Mouse (Mus musculus) hindbrain, embryonic 14.5 days (tissue): ENCODE data around the gene Mrpl4. TPM values are rescaled to one million over a fixed set of nuclear protein-coding genes. Genes with fewer than 3 reads are reported as not detected.

ENCODE experiments used
- ATAC-seq: fragments of 200-750 bp; cut with Nextera tagmentation; 2 replicates; pipeline ENCODE4 v1.8.0; 2017; ENCODE audit warnings: moderate number of reproducible peaks, mild to moderate bottlenecking, moderate TSS enrichment, moderate library complexity; ENCODE audit not compliant: low FRiP score
- DNase-seq: peaks from one replicate; pipeline ENCODE4 v3.0.0-alpha.2; 2015; ENCODE audit warnings: low spot score
- H3K27ac ChIP-seq: fragments of 300-500 bp; sonication (generic); 2 replicates; pipeline ENCODE4 v1.5.1; 2014; ENCODE audit warnings: mild to moderate bottlenecking, moderate library complexity
- H3K27me3 ChIP-seq: fragments of 300-500 bp; sonication (generic); 2 replicates; pipeline ENCODE4 v1.6.1; 2014; ENCODE audit warnings: mild to moderate bottlenecking, low read length, mixed read lengths; ENCODE audit not compliant: control insufficient read depth, insufficient read depth
- H3K36me3 ChIP-seq: fragments of 300-500 bp; sonication (generic); replicated peaks from 2 replicates; pipeline ENCODE4 v1.6.1; 2014; ENCODE audit not compliant: control insufficient read depth, insufficient read depth
- H3K4me1 ChIP-seq: fragments of 300-500 bp; sonication (generic); replicated peaks from 2 replicates; pipeline ENCODE4 v1.6.1; 2014; ENCODE audit warnings: antibody characterized with exemption, low read length, mixed read lengths; ENCODE audit not compliant: control insufficient read depth, insufficient read depth
- H3K4me2 ChIP-seq: fragments of 300-500 bp; sonication (generic); replicated peaks from 2 replicates; pipeline ENCODE4 v1.6.1; 2014; ENCODE audit warnings: mild to moderate bottlenecking, moderate library complexity
- H3K4me3 ChIP-seq: fragments of 300-500 bp; sonication (generic); replicated peaks from 2 replicates; pipeline ENCODE4 v1.5.1; 2014; ENCODE audit warnings: mild to moderate bottlenecking, low read length
- H3K9ac ChIP-seq: fragments of 300-500 bp; sonication (generic); 2 replicates; pipeline ENCODE4 v1.6.1; 2014
- H3K9me3 ChIP-seq: fragments of 300-500 bp; sonication (generic); 2 replicates; pipeline ENCODE4 v1.6.1; 2016; ENCODE audit warnings: low read length; ENCODE audit not compliant: control insufficient read depth
- WGBS: fragments of 180-500 bp; shearing (Covaris S2); extraction: QIAGEN DNeasy Blood & Tissue Kit; methylation state at CpG from one replicate; pipeline ENCODE4 v1.1.7; 2014; 5-methylcytosine and 5-hydroxymethylcytosine counted together
- polyA plus RNA-seq: library from polyadenylated mRNA; unstranded; fragments of >200 nt; fragmentation: Nextera tagmentation; extraction: Ambion mirVana; gene quantifications from 2 replicates; pipeline ENCODE4 v1.2.1, GENCODE M21; 2014

The Mrpl4 gene
- polyA plus RNA-seq, 1 experiment from 2014 or later = 102 TPM

DNA sequence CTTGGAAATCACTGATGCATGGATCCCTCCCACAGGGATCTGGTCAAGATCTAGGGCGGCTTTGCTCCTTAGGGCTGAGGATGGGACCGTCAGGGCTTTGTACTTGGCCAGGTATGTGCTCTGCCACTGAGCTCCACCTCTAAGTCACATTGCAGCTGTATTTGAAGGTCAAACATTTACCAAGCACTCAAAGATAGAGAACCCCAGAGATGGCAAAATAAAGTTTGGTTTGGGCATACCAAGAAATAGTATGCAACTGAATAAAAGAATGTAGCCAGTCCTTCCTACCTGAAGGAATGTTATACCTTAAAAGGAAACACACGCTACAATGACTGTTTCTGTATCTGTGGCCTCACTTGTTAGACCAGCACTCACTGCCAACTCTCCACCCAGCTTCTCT lies 18.8 kb downstream of the Mrpl4 start:
- H3K27me3 ChIP-seq = peaks cover 30% of the 10 kb centered on the region
- no peaks in the 10 kb centered on the region for H3K36me3 ChIP-seq
- WGBS = 76% methylated on average over 3 of the region's 3 CpGs
- no peaks in the 10 kb centered on the region for H3K4me1 ChIP-seq
- ATAC-seq (no peak), DNase-seq (no peak)
- H3K9ac ChIP-seq = no peak overlapping the region
- H3K9me3 ChIP-seq = no peaks in the 10 kb centered on the region
- no peak overlapping the region for H3K4me3 ChIP-seq
- H3K27ac ChIP-seq = no peak overlapping the region
- H3K4me2 ChIP-seq = no peak overlapping the region

GRCm38 (mm10) chr9:21022288-21022687 lies 19.8 kb downstream of the Mrpl4 start:
- Histone ChIP-seq H3K4me1 (no peaks in the 10 kb centered on the region), H3K36me3 (no peaks in the 10 kb centered on the region), H3K27me3 (peaks cover 28% of the 10 kb centered on the region), H3K9ac (no peak overlapping the region), H3K27ac (no peak overlapping the region), H3K4me3 (no peak overlapping the region), H3K9me3 (no peaks in the 10 kb centered on the region), H3K4me2 (no peak overlapping the region)
- 64% methylated on average over 6 of the region's 6 CpGs for WGBS
- DNase-seq = no peak
- ATAC-seq = no peak

DNA sequence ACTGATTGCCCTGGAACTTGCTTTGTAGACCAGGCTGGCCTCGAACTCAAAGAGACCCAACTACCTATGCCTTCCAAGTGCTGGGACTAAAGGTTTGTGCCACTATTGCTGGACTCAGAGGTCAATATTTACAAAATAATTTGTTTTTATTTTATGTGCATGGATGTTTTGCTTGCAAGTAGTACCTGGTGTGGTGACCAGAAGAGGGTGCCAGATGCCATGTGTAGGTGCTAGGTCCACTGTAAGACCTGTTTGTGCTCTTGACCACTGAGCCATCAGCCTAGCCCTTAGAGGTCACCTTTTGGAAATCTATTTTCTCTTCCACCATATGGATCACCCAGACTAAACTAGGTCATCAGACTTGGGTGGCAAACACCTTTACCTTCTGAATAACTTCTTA lies 20.2 kb downstream of the Mrpl4 start:
- 82% methylated on average over 1 of the region's 1 CpGs for WGBS
- no peak overlapping the region for H3K27ac ChIP-seq
- no peak for ATAC-seq
- no peak overlapping the region for H3K4me3 ChIP-seq
- no peak overlapping the region for H3K9ac ChIP-seq
- H3K9me3 ChIP-seq = no peaks in the 10 kb centered on the region
- no peak for DNase-seq
- H3K27me3 ChIP-seq = peaks cover 24% of the 10 kb centered on the region
- H3K36me3 ChIP-seq = no peaks in the 10 kb centered on the region
- H3K4me1 ChIP-seq = no peaks in the 10 kb centered on the region
- no peak overlapping the region for H3K4me2 ChIP-seq

DNA sequence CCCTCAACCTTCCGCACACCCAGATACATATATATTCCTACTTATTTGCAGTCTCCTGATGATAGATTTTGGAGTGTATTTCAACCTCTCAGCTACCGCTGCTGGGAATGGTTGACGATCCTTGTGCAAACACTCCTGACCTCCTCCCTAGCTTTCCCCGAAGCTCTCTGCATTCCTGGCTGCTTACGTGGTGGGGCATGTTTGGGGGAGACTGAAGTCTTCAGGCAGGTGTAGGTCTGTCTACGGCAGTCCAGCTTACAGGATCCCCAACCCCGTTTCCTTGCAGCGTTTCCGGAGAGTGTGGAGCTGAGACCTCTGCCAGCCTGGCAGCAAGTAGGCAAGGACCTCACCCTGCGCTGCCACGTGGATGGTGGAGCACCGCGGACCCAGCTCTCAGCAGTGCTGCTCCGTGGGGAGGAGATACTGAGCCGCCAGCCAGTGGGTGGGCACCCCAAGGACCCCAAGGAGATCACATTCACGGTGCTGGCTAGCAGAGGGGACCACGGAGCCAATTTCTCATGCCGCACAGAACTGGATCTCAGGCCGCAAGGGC lies 22.8 kb downstream of the Mrpl4 start:
- H3K27me3 ChIP-seq = peaks cover 35% of the 10 kb centered on the region
- H3K4me1 ChIP-seq = peaks cover 9% of the 10 kb centered on the region; the same call in 1 of the 2 replicates
- DNase-seq = no peak
- H3K27ac ChIP-seq = no peak overlapping the region
- WGBS = 70% methylated on average over 19 of the region's 19 CpGs
- H3K9ac ChIP-seq = no peak overlapping the region
- no peaks in the 10 kb centered on the region for H3K36me3 ChIP-seq
- no peaks in the 10 kb centered on the region for H3K9me3 ChIP-seq
- H3K4me3 ChIP-seq = no peak overlapping the region
- no peak for ATAC-seq
- no peak overlapping the region for H3K4me2 ChIP-seq

DNA sequence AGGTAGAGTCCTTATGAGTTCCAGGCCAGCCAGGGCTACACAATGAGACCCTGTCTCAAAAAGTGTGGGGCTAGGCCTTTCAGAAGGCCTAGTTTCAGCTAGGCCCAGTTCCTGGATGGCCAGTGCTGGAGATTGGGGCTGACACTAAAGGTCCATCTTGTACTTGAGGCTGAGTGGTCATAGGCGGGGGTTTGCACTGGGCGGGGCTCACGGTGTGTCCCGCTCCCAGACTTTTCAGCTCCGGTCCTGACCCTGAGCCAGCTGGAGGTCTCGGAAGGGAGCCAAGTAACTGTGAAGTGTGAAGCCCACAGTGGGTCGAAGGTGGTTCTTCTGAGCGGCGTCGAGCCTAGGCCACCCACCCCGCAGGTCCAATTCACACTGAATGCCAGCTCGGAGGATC lies 24.3 kb downstream of the Mrpl4 start:
- Histone ChIP-seq H3K9me3 (no peaks in the 10 kb centered on the region), H3K27me3 (peaks cover 43% of the 10 kb centered on the region), H3K36me3 (no peaks in the 10 kb centered on the region), H3K4me1 (peaks cover 12% of the 10 kb centered on the region; the same call in 1 of the 2 replicates), H3K4me2 (no peak overlapping the region), H3K4me3 (no peak overlapping the region), H3K9ac (no peak overlapping the region), H3K27ac (no peak overlapping the region)
- DNase-seq (no peak), ATAC-seq (no peak)
- WGBS = 85% methylated on average over 12 of the region's 12 CpGs

DNA sequence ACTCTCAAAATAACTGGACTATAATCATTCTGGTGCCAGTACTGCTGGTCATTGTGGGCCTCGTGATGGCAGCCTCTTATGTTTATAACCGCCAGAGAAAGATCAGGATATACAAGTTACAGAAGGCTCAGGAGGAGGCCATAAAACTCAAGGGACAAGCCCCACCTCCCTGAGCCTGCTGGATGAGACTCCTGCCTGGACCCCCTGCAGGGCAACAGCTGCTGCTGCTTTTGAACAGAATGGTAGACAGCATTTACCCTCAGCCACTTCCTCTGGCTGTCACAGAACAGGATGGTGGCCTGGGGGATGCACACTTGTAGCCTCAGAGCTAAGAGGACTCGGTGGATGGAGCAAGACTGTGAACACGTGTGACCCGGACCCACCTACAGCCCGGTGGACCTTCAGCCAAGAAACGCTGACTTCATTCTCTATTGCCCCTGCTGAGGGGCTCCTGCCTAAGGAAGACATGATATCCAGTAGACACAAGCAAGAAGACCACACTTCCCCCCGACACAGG lies 25.3 kb downstream of the Mrpl4 start:
- DNase-seq = no peak
- WGBS = 54% methylated on average over 8 of the region's 8 CpGs
- Histone ChIP-seq H3K4me1 (peaks cover 21% of the 10 kb centered on the region), H3K9ac (no peak overlapping the region), H3K27me3 (peaks cover 50% of the 10 kb centered on the region), H3K4me2 (no peak overlapping the region), H3K27ac (no peak overlapping the region), H3K4me3 (no peak overlapping the region), H3K9me3 (no peaks in the 10 kb centered on the region), H3K36me3 (no peaks in the 10 kb centered on the region)
- ATAC-seq = no peak

DNA sequence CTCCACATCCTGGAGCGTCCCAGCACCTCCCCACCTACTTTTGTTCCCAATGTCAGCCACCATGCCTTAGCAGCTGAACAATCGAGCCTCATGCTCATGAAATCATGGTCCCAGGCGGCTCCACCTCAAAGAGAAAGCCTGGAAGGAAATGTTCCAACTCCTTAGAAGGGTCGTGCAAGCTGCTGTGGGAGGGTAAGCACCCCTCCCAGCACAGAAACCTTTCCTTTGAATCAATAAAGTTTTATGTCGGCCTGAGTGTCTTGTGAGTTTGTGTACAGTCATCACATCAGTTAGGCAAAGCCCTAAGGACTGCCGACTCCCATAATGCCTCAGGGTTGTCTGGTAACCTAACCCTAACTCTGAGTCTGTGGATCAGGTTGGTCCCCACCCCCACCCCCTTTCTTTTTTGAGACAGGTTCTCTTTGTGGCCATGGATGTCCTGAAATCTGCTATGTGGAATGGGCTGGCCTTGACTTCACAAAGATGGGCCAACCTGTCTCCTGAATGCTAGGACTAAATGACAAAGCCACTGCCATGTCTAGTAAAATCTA lies 26.1 kb downstream of the Mrpl4 start:
- DNase-seq = no peak
- Histone ChIP-seq H3K9ac (no peak overlapping the region), H3K9me3 (no peaks in the 10 kb centered on the region), H3K36me3 (no peaks in the 10 kb centered on the region), H3K27me3 (peaks cover 58% of the 10 kb centered on the region), H3K4me1 (peaks cover 29% of the 10 kb centered on the region), H3K4me3 (no peak overlapping the region), H3K4me2 (no peak overlapping the region), H3K27ac (no peak overlapping the region)
- no peak for ATAC-seq
- 74% methylated on average over 6 of the region's 6 CpGs for WGBS

DNA sequence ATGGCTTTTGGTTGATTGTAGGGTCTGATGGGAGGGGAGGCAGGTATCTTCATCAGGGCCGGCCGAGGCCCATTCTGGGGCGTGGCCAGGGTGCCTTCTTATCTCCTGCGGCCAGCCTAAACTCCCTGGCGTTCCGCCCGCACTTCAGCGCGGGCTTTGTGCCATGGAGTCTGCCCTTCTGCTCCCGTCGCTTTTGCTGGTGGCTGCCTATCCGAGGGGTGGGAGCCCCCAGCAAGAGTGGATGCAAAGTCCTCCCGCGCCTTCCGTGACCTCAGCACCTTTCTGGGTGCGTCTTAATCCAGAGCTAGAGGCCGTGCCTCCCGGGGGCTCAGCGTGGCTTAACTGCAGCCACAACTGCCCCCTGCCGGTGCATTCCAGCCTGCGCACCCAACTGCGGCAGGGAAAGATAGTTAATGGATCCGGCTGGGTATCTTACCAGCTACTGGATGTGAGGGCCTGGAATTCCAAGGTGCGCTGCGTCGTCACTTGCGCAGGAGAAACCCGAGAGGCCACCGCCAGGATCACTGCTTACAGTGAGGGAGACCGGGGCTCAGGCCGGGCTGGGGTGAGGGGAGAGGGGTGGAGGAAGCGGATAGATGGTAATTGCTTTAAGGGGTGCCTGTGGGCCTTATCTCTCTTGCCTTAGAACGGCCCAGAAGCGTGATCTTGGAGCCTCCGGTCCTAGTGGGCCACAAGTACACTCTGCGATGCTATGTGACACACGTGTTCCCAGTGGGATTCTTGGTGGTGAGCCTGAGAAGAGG lies 26.9 kb downstream of the Mrpl4 start, which contains the start of gene Icam4:
Gene Icam4 (plus strand): TSS at position 83 of the 764 bp plus-strand sequence.
- Histone ChIP-seq H3K4me1 (peaks cover 29% of the 10 kb centered on the region), H3K9ac (0 out of 2 replicates have a peak within 1 kb of the TSS, but pooled peaks have one; percentile 20), H3K9me3 (no peaks in the 10 kb centered on the region), H3K27me3 (peaks cover 66% of the 10 kb centered on the region), H3K36me3 (no peaks in the 10 kb centered on the region), H3K4me2 (peak within 1 kb of the TSS; percentile 44), H3K27ac (no peak within 1 kb of the TSS), H3K4me3 (peak within 1 kb of the TSS; percentile 19)
- DNase-seq (peak; percentile 53), ATAC-seq (no peak)
- WGBS = 3% methylated on average over 37 of the region's 37 CpGs

- H3K27me3 ChIP-seq = peaks cover 73% of the 10 kb centered on the region
- H3K9me3 ChIP-seq = no peaks in the 10 kb centered on the region
- WGBS = 23% methylated on average over 22 of the region's 22 CpGs
- no peaks in the 10 kb centered on the region for H3K36me3 ChIP-seq
- H3K4me2 ChIP-seq = peak overlapping the region; percentile 90
- no peak overlapping the region for H3K4me3 ChIP-seq
- H3K27ac ChIP-seq = no peak overlapping the region
- no peak for ATAC-seq
- H3K9ac ChIP-seq = no peak overlapping the region
- DNase-seq = no peak
- peaks cover 30% of the 10 kb centered on the region for H3K4me1 ChIP-seq
These were observed 27.6 kb downstream of the Mrpl4 start for GRCm38 (mm10) chr9:21030055-21030600.
